ENCODE assay signal across 9 mouse cellular contexts in genomic region chr19:3724779-3725178, GRCm38 (mm10). TPM values are rescaled to one million over a fixed set of nuclear protein-coding genes. Genes with fewer than 3 reads are reported as not detected.
DNase-seq lines count a peak whose midpoint lies in the region; ATAC-seq and TF ChIP-seq lines count a peak whose summit lies in the region.
"Had no signal": no experiment of that assay in that cellular context is flagged by ENCODE, and none has a peak within 500 bp of the region (broad histone marks: within the 10 kb centered on the region; RNA-seq: fewer than 3 reads in every experiment).

No protein-coding gene starts in this region.

- peak; percentile 61 for DNase-seq in CH12.LX (ENCODE audit: extremely low read depth)
- peak; percentile 81 for DNase-seq in adrenal gland, postnatal 14 days
- peak; percentile 61 for DNase-seq in embryo, embryonic 9.5 days (ENCODE audit: extremely low spot score)
- DNase-seq in kidney, postnatal 10 days: peak; percentile 87
- DNase-seq in thymus, postnatal 0 days (ENCODE audit: low spot score): peak; percentile 73

- no peak overlapping the region for H3K4me3 ChIP-seq in intestine, postnatal 0 days (ENCODE audit: low read depth, low read length)
- H3K4me3 ChIP-seq in intestine, embryonic 16.5 days (ENCODE audit: low read length): no peak overlapping the region
- no peak overlapping the region for H3K4me3 ChIP-seq in CH12.LX (replicated peaks in 1 of 3; ENCODE audit: low read depth in 2 of 3, low read length in 2 of 3, poor library complexity in 1 of 3)
- H3K4me3 ChIP-seq: midbrain, embryonic 12.5 days had no signal

- in situ Hi-C loops in CH12.LX (cut with MboI; ENCODE audit: low pct_ligation_motif_present, low pct_unique_long_range_greater_than_20kb, low sequenced_read_pairs): no loop called here

- TF ChIP-seq RAD21 in CH12.LX (IDR thresholded peaks at IDR 0.05; ENCODE audit: low read depth, low read length): peak; percentile 59

- WGBS in intestine, postnatal 0 days: 17% methylated on average over 1 of the region's 1 CpGs
- WGBS in intestine, embryonic 16.5 days: 24% methylated on average over 1 of the region's 1 CpGs

- H3K27ac ChIP-seq in intestine, postnatal 0 days (ENCODE audit: low read depth, low read length): no peak overlapping the region
- H3K27ac ChIP-seq in intestine, embryonic 16.5 days (ENCODE audit: low read length): no peak overlapping the region
- H3K27ac ChIP-seq in CH12.LX (ENCODE audit: insufficient read depth, low read depth): no peak overlapping the region
- H3K27ac ChIP-seq: midbrain, embryonic 12.5 days had no signal

- H3K4me1 ChIP-seq in intestine, postnatal 0 days (replicated peaks; ENCODE audit: control insufficient read depth, insufficient read depth, low read length): no peaks in the 10 kb centered on the region
- H3K4me1 ChIP-seq in intestine, embryonic 16.5 days (ENCODE audit: control insufficient read depth, insufficient read depth, low read length): no peaks in the 10 kb centered on the region
- no peaks in the 10 kb centered on the region for H3K4me1 ChIP-seq in CH12.LX (ENCODE audit: control insufficient read depth in 1 of 2, insufficient read depth in 2 of 2)

- no peak for TF ChIP-seq EP300 in CH12.LX (IDR thresholded peaks at IDR 0.05; ENCODE audit: low read length)

- no peak for ATAC-seq in intestine, postnatal 0 days
- ATAC-seq in intestine, embryonic 16.5 days: no peak
- peak; percentile 69 for ATAC-seq in megakaryocyte progenitor cell, adult 5-6 weeks (replicated peaks; ENCODE audit: poor library complexity)

- H3K9me3 ChIP-seq in intestine, postnatal 0 days (ENCODE audit: control insufficient read depth): no peaks in the 10 kb centered on the region
- H3K9me3 ChIP-seq in intestine, embryonic 16.5 days (ENCODE audit: control insufficient read depth, low read length): no peaks in the 10 kb centered on the region
- H3K9me3 ChIP-seq in CH12.LX (replicated peaks; ENCODE audit: low read length): peaks cover 7% of the 10 kb centered on the region
- H3K9me3 ChIP-seq: midbrain, embryonic 12.5 days had no signal

- dilution Hi-C loops in CH12.LX (cut with MboI; ENCODE audit: extremely low pct_ligation_motif_present, extremely low pct_unique_long_range_greater_than_20kb, low sequenced_read_pairs): no loop called here

- no peak overlapping the region for H3K4me2 ChIP-seq in intestine, postnatal 0 days (replicated peaks; ENCODE audit: low read depth)
- no peak overlapping the region for H3K4me2 ChIP-seq in intestine, embryonic 16.5 days (ENCODE audit: low read depth, low read length)
- H3K4me2 ChIP-seq in CH12.LX (ENCODE audit: insufficient read depth, low read depth, poor library complexity, severe bottlenecking): no peak overlapping the region
- H3K4me2 ChIP-seq: midbrain, embryonic 12.5 days had no signal

- peak; percentile 79 for TF ChIP-seq CTCF in intestine, postnatal 0 days (IDR thresholded peaks at IDR 0.05; ENCODE audit: low read depth)
- TF ChIP-seq CTCF in CH12.LX (conservative IDR thresholded peaks at IDR 0.05 in 1 of 2, IDR thresholded peaks at IDR 0.05 in 1 of 2; ENCODE audit: low read depth in 2 of 2, low read length in 2 of 2): peak; percentile 79 to 81

- H3K36me3 ChIP-seq in intestine, postnatal 0 days (ENCODE audit: control insufficient read depth, insufficient read depth): no peaks in the 10 kb centered on the region
- H3K36me3 ChIP-seq in intestine, embryonic 16.5 days (ENCODE audit: control insufficient read depth, insufficient read depth, low read length): no peaks in the 10 kb centered on the region
- H3K36me3 ChIP-seq in CH12.LX (replicated peaks in 1 of 2; ENCODE audit: control insufficient read depth in 1 of 2, insufficient read depth in 1 of 2, low read length in 1 of 2): no peaks in the 10 kb centered on the region
- H3K36me3 ChIP-seq: midbrain, embryonic 12.5 days had no signal

- no peaks in the 10 kb centered on the region for H3K79me2 ChIP-seq in CH12.LX (replicated peaks; ENCODE audit: control insufficient read depth, extremely low read depth, insufficient read depth, poor library complexity, severe bottlenecking)

- H3K9ac ChIP-seq in intestine, postnatal 0 days (ENCODE audit: low read depth, low read length): no peak overlapping the region
- no peak overlapping the region for H3K9ac ChIP-seq in intestine, embryonic 16.5 days (ENCODE audit: low read depth, low read length)
- no peak overlapping the region for H3K9ac ChIP-seq in CH12.LX (ENCODE audit: insufficient read depth, low read depth)
- H3K9ac ChIP-seq: midbrain, embryonic 12.5 days had no signal

- H3K27me3 ChIP-seq in intestine, postnatal 0 days (replicated peaks; ENCODE audit: control insufficient read depth, insufficient read depth, low read length): no peaks in the 10 kb centered on the region
- no peaks in the 10 kb centered on the region for H3K27me3 ChIP-seq in intestine, embryonic 16.5 days (replicated peaks; ENCODE audit: control insufficient read depth, insufficient read depth, low read length)
- H3K27me3 ChIP-seq in CH12.LX (replicated peaks): no peaks in the 10 kb centered on the region
- H3K27me3 ChIP-seq: midbrain, embryonic 12.5 days had no signal

- no peak for TF ChIP-seq POLR2A in CH12.LX (IDR thresholded peaks at IDR 0.05; ENCODE audit: low read depth, low read length)

TF ChIP-seq in CH12.LX, 34 proteins besides CTCF, POLR2A, EP300 and RAD21:
- TF ChIP-seq MYC (IDR thresholded peaks at IDR 0.05; ENCODE audit: low read depth, low read length): peak; percentile 71
- no peak for TF ChIP-seq MEF2A (IDR thresholded peaks at IDR 0.05; ENCODE audit: borderline replicate concordance, low read depth, low read length)
- TF ChIP-seq SMC3 (IDR thresholded peaks at IDR 0.05; ENCODE audit: low read depth, low read length): peak; percentile 59

RNA-seq across cellular contexts. Expression of gene 1810055G02Rik, which starts 16.7 kb away (rescaled TPM):
- 215 and 238 TPM in 2 replicates for polyA plus RNA-seq in intestine, postnatal 0 days (2015; fragmentation: Nextera tagmentation; extraction: Ambion mirVana)
- polyA plus RNA-seq in intestine, embryonic 16.5 days (2015; fragmentation: Nextera tagmentation; extraction: Ambion mirVana): 53.8 and 65.6 TPM in 2 replicates
- total RNA-seq in CH12.LX (2012; rRNA removed): 7.9 and 8.0 TPM in 2 replicates
- total RNA-seq in CH12.LX (2014; rRNA removed): 4.9 and 5.6 TPM in 2 replicates
- polyA plus RNA-seq in CH12.LX (2012; ENCODE audit: insufficient read length, low read depth): 9.5 and 10.8 TPM in 2 replicates
- total RNA-seq in adrenal gland, postnatal 14 days (2021): 29.2 and 33.7 TPM in 2 replicates
- 12.5 and 12.8 TPM in 2 replicates for total RNA-seq in megakaryocyte progenitor cell, adult 5-6 weeks (2015)
- 6.0 and 7.1 TPM in 2 replicates for total RNA-seq in megakaryocyte progenitor cell, adult 5-6 weeks (2017)
- polyA plus RNA-seq in thymus, postnatal 0 days (2015; fragmentation: Nextera tagmentation; extraction: Ambion mirVana): 6.8 and 8.6 TPM in 2 replicates

RNA-seq across cellular contexts. Expression of gene Lrp5, which starts 38.4 kb away (rescaled TPM):
- 2.8 and 3.2 TPM in 2 replicates for polyA plus RNA-seq in intestine, postnatal 0 days (2015; fragmentation: Nextera tagmentation; extraction: Ambion mirVana)
- polyA plus RNA-seq in intestine, embryonic 16.5 days (2015; fragmentation: Nextera tagmentation; extraction: Ambion mirVana): 4.2 and 4.4 TPM in 2 replicates
- 0.88 and 1.4 TPM in 2 replicates for total RNA-seq in CH12.LX (2012; rRNA removed)
- total RNA-seq in CH12.LX (2014; rRNA removed): 0.13 and 0.32 TPM in 2 replicates
- 0.93 and 1.1 TPM in 2 replicates for polyA plus RNA-seq in CH12.LX (2012; ENCODE audit: insufficient read length, low read depth)
- total RNA-seq in adrenal gland, postnatal 14 days (2021): 96.5 and 97.9 TPM in 2 replicates
- total RNA-seq in megakaryocyte progenitor cell, adult 5-6 weeks (2015): 20.3 and 22.4 TPM in 2 replicates
- total RNA-seq in megakaryocyte progenitor cell, adult 5-6 weeks (2017): 17.3 and 20.4 TPM in 2 replicates
- 1.6 and 2.1 TPM in 2 replicates for polyA plus RNA-seq in thymus, postnatal 0 days (2015; fragmentation: Nextera tagmentation; extraction: Ambion mirVana)

RNA-seq across cellular contexts. Expression of gene Kmt5b, which starts 42.4 kb away (rescaled TPM):
- polyA plus RNA-seq in intestine, postnatal 0 days (2015; fragmentation: Nextera tagmentation; extraction: Ambion mirVana): 10.4 and 11.0 TPM in 2 replicates
- 16.5 and 17.7 TPM in 2 replicates for polyA plus RNA-seq in intestine, embryonic 16.5 days (2015; fragmentation: Nextera tagmentation; extraction: Ambion mirVana)
- total RNA-seq in CH12.LX (2012; rRNA removed) (10.9 and 11.0 TPM in 2 replicates), CH12.LX (2014; rRNA removed) (13.9 and 15.1 TPM in 2 replicates)
- 16.6 and 24.2 TPM in 2 replicates for polyA plus RNA-seq in CH12.LX (2012; ENCODE audit: insufficient read length, low read depth)
- 63.2 and 63.9 TPM in 2 replicates for total RNA-seq in adrenal gland, postnatal 14 days (2021)
- total RNA-seq in megakaryocyte progenitor cell, adult 5-6 weeks (2015): 20.1 and 21.9 TPM in 2 replicates
- total RNA-seq in megakaryocyte progenitor cell, adult 5-6 weeks (2017): 29.5 and 42.7 TPM in 2 replicates
- polyA plus RNA-seq in thymus, postnatal 0 days (2015; fragmentation: Nextera tagmentation; extraction: Ambion mirVana): 24.7 and 31.1 TPM in 2 replicates
